Mouse (Mus musculus) cerebellum, postnatal 25 days (tissue): Measurements from ENCODE around the gene Dnajc30.
"Not testable (repeated sequence)": the region's sequence is repeated elsewhere in the genome, so short reads cannot be mapped to it uniquely, and the experiment has no call there.

ENCODE experiments used
- DNase-seq, 2 experiments: peaks; one replicate each; pipeline ENCODE4 v3.0.0; 2021; ENCODE audit warnings: mixed read lengths in 2 of 2

The Dnajc30 gene

GRCm38 (mm10) chr5:135063629-135064381 lies at the start of gene Dnajc30:
Dnajc30 (plus strand) TSS chr5:135064202.
- peak; percentile 99 for DNase-seq

DNA sequence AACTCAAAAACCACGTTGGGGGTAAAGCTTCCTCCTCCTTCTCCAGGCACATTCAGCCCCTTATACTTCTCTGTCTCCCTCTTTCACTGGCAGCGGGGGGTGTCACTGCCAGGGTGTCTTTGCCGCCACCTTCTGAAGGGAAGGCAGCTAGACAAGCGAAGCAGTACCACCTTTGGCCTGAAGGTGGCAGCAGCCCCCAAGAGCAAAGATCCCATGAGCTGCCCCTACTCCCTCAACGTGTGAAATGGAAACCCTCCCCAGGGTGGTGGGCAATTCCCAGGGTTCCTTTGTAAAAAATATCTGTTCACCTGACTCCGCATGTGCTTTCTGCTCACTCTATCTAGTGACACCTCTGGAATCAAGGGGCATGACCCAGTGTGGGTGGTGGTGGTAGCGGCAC lies 48.5 kb upstream of the Dnajc30 start:
- peak; percentile 92 to 94 for DNase-seq

GRCm38 (mm10) chr5:135016224-135016759 lies 47.7 kb upstream of the Dnajc30 start:
- no peak for DNase-seq

DNA sequence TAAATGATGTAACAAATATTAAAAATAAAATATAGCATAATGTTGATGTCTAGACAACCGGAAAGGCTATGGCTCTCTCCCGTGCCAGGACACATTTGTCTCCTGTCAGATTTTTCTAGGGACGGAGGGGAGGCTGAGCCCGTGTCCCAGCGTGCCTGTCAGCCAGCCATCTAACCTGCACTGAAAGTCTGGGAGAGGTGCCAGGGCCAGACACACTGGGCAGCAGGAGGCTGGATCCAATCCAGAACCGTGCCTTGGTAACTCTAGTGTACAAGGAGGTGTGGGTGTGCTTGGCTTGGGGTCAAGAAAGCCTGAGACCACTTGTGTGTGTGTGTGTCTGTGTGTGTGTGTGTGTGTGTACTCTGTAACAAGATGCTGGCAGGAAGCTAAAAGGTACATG lies 42.2 kb upstream of the Dnajc30 start:
- peak; percentile 95 to 98 for DNase-seq

- peak; percentile 68 to 79 for DNase-seq
Observed at GRCm38 (mm10) chr5:135023344-135024173, 40.4 kb upstream of the Dnajc30 start, which contains the start of gene Stx1a. Stx1a (plus strand) TSS chr5:135023482.

DNA sequence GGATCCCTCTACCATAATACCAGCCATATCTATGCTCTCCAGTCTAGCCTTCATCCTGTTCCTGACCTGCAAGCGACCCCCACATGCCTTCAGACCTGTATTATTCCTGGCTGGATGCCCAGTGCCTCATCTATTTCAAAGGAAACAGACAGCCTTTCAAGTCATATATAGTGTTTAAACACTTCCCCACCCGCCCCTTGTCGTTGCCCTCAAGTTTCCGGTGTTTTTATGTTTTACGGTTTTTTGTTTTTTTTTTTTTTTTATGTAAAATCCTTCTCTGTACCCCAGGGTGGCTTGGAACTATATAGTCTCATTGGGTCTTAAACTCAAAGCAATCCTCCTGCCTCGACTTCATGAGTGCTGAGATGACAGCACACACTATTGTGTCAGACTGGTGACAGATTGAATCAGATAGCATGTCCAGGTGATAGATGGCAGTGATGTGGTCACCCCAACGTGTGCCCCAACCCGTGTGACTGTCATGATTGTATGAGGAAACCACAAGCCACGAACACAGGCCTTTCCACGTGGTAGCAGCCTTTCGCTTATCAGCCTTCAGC lies 39.3 kb upstream of the Dnajc30 start:
- no peak for DNase-seq

DNA sequence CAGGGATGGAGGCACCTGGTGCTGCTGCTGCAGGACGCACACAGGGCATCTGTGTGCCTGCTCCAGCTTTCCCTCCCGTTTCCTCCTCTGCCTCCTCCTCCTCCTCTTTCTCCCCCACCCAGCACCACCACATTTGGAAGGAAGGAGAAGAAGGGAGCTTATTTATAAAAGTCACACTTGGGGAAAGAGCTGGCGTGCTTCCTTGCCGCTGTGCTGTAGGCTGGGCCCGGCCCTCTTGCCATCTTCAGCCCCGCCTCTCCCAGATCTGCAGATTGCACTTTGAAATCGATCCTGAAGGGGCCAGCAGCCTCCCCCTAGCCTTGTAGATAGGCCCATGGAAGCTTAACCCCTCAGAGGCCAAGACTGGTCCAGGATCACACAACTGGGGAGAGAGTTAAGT lies 38.1 kb upstream of the Dnajc30 start:
- DNase-seq, result no peak

DNA sequence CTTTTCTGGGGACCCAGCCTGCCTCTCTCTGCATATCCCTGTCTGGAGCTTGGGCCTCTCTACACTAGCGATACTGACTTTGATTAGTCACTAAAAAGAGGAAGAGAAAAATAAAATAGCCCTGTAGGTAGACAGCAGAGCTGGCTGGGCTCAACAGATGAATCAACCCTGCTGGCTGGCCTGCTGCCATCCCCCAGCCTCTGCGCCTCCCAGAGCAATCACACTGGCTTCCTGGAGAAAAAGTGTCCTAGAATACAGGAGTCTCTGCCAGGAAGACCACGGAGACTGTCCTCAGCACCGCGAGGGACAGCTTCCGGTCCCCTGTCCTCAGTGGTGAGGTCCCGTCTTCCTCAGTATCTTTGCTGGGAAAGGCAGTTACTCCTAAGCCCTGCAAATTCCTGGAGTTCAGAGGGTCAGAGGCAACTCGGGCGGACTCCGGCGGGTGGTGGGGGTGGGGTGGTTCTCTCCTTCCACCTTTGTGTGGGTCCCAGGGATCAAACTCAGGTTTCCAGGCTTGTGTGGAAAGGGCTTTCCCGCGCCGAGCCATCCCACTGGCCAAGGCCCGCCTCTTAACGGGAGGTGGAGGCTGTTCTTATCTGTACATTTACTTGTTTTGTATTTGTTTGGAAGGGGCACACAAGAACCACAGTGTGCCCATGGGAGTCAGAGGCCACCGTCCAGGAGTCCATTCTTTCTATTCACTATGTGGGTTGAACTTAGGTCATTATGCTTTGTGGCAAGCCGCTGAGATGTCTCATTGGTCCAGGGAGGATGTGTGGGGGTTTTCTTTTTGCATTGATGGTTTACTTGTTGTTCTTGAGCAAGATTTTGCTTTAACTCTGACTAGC lies 34.8 kb upstream of the Dnajc30 start:
- peak; percentile 82 to 91 for DNase-seq

- DNase-seq, result no peak
Observed at GRCm38 (mm10) chr5:135032581-135032980, 31.4 kb upstream of the Dnajc30 start.

DNA sequence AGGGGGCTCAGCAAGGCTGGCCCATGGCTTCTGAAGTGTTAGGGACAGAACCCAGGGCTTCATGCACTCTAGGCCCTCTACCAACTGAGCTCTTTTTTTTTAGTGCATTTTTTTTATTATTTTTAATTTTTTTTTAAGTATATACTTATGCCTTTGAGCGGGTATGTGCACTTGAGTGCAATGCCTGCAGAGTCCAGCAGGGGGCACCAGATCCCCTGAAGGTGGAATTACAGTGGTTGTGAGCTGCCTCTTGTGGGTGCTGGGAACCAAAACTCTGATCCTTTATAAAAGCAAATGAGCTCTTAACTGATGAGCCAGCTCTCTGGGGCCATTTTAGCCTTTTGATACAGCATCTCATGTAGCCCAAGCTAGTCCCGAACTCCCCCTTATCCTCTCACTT lies 29.4 kb upstream of the Dnajc30 start:
- no peak for DNase-seq

DNA sequence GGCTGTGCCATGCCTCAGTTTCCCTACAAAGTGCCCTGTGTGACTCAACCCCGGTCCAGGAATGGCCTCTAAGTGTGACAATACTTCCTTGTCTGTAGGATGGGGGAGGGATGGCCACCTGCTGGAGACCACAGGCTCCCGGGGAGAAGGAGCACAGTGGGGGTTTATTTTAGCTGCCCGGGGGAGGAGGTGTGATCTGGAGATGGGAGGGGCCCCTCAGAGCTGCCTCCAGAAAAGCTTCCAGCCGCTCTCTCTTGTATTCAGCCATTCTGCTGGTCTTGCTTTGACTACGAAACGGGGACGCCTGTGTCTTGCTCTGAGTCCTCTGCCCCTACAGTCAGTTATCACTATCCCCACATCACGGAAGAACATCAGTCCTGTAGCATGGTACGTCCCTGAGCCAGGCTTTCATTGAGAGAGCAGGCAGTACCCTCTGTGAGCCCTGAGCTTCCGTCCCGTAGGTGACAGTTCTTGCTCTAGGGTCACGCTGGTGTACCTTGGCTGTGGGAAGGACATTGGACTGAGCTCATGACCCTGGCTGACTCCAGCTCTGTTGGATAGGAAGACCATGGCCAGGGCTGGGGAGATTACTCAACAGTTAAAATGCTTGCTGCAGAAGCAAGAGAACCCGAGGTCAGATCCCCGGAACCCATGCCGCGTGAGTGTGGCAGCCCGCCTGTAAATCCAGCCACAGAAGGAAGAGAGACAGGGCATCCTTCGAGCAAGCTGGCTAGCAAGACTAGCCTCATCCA lies 28.2 kb upstream of the Dnajc30 start:
- DNase-seq, result no peak

GRCm38 (mm10) chr5:135037946-135038345 lies 26.1 kb upstream of the Dnajc30 start:
- DNase-seq, result peak; percentile 59 to 71

GRCm38 (mm10) chr5:135039541-135039940 lies 24.5 kb upstream of the Dnajc30 start:
- DNase-seq, result no peak

DNA sequence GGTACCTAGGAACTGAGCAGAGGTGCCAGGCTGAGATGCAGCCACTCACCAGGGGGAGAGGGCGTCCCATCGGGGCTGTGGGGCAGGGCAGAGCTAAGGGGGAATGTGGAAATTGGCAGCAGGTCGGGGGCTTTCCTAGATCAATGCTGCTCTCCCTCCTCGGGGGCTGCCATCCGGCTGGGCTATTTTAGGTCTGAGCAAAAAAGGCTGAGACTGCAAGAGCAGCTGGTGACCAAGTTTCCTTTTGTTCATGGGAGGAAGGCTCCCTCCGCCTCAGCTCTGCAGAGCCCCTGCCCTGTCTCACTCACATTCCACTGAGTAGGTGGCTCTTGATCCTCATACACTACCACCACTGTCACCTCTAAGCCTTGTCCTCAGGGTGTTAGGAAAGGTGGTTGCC lies 23.9 kb upstream of the Dnajc30 start:
- no peak for DNase-seq

DNA sequence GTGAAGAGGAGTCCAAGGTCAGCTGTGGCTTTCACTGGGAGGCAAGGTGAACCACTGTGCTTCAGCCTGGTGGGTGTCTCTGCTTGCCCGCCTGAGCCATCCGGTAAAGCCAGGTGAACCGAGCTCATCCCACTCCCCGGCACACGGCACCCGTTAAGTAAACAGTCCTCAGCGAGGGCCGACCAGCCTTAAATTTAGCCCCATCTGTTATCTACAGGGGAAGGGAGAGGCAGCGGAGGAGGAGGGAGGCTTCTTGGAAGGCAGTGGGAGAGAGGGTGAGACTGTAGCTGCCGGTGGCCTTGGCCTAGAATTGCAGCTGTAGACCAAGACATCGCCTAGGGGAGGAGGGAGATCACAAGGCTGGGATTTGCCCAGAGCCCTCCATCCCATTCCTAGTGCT lies 23.2 kb upstream of the Dnajc30 start:
- DNase-seq, result no peak

DNA sequence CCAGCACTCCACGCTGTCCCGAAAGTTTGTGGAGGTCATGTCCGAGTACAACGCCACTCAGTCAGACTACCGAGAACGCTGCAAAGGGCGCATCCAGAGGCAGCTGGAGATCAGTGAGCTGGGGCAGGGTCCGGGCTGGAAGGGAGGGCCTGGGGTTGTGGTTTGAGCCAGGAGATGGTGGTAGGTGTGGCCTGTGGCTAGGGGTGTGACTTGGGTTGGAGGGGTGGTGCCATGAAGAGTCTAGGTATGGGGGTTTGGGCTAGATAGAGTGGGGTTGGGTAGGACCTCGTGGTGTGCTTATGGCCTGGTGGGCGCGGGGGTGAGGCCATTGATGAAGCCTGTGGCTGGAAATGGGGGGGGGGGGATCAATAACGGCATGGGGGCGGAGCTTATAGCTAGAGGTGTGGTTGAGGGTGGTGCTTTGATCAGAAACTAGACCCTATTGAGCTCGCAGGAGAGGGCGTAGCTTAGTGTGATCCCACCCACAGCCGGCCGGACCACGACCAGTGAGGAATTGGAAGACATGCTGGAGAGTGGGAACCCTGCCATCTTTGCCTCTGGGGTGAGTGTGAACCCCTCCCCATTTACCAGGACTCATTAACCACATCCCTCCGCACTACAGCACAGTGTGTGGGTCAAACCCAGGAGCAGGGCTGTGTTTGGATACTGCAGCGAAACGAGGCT lies 21.8 kb upstream of the Dnajc30 start:
- no peak for DNase-seq

- DNase-seq, result no peak
Observed at GRCm38 (mm10) chr5:135044575-135044974, 19.4 kb upstream of the Dnajc30 start.

- no peak for DNase-seq
Observed at GRCm38 (mm10) chr5:135048539-135048938, 15.5 kb upstream of the Dnajc30 start.

DNA sequence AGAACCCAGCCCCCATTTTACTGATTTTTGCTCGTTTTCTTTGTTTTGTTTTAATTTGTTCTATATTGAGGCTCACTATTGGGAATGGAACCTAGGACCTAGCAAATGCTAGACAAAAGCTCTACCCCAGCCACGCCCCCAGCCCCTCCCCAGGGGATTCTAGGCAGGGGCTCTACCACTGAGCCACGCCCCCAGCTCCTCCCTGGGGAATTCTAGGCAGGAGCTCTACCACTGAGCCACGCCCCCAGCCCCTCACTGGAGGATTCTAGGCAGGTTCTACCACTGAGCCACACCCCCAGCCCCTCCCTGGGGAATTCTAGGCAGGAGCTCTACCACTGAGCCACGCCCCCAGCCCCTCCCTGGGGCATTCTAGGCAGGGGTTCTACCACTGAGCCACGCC lies 14.7 kb upstream of the Dnajc30 start:
- DNase-seq, result not testable (repeated sequence)

DNA sequence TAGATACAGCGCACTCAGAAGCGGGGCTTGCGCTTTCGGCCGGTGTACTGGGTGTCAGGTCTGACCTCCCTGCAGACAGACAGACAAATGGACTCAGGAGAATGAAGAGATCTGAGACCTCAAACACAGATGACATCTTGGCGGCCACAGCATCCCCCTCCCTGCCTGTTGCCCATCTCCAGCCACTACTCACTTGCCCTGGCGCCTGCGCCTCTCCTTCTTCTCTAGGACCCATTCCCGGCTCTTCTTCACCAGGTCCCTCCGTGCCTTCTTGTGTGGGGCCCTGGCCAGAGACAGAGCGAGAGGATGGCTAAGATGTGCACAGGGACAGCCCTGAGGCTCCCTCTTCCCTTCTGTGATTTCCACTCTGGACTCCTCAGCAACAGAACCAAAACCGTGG lies 10.6 kb upstream of the Dnajc30 start:
- no peak for DNase-seq

- DNase-seq, result no peak
Observed at GRCm38 (mm10) chr5:135064382-135064766, 372 bp downstream of the Dnajc30 start.
